Mouse (Mus musculus) neural tube, embryonic 12.5 days (tissue): ENCODE results near the gene Arhgap29. TPM values are rescaled to one million over a fixed set of nuclear protein-coding genes. Genes with fewer than 3 reads are reported as not detected.
A peak's percentile ranks its signal among the peaks of the same experiment; 100 is the strongest.

ENCODE experiments used
- ATAC-seq: fragments of 200-750 bp; cut with Nextera tagmentation; 2 replicates; pipeline ENCODE4 v1.8.0; 2017; ENCODE audit warnings: low read depth, mild to moderate bottlenecking, moderate TSS enrichment, moderate library complexity; ENCODE audit not compliant: low FRiP score
- H3K27ac ChIP-seq: fragments of 300-500 bp; sonication (generic); 2 replicates; pipeline ENCODE4 v1.5.1; 2016
- H3K27me3 ChIP-seq: fragments of 300-500 bp; sonication (generic); replicated peaks from 2 replicates; pipeline ENCODE4 v1.6.1; 2016; ENCODE audit warnings: mild to moderate bottlenecking
- H3K36me3 ChIP-seq: fragments of 300-500 bp; sonication (generic); 2 replicates; pipeline ENCODE4 v1.6.1; 2016; ENCODE audit warnings: mild to moderate bottlenecking
- H3K4me1 ChIP-seq: fragments of 300-500 bp; sonication (generic); 2 replicates; pipeline ENCODE4 v1.6.1; 2016
- H3K4me2 ChIP-seq: fragments of 300-500 bp; sonication (generic); replicated peaks from 2 replicates; pipeline ENCODE4 v1.6.1; 2016; ENCODE audit warnings: mild to moderate bottlenecking
- H3K4me3 ChIP-seq: fragments of 300-500 bp; sonication (generic); 2 replicates; pipeline ENCODE4 v1.5.1; 2016
- H3K9ac ChIP-seq: fragments of 300-500 bp; sonication (generic); 2 replicates; pipeline ENCODE4 v1.6.1; 2016; ENCODE audit warnings: mild to moderate bottlenecking
- H3K9me3 ChIP-seq: fragments of 300-500 bp; sonication (generic); 2 replicates; pipeline ENCODE4 v1.6.1; 2016; ENCODE audit warnings: mild to moderate bottlenecking
- WGBS: fragments of 180-500 bp; shearing (Covaris S2); methylation state at CpG from one replicate; pipeline ENCODE4 v1.1.7; 2016; 5-methylcytosine and 5-hydroxymethylcytosine counted together
- polyA plus RNA-seq: library from polyadenylated mRNA; unstranded; fragments of >200 nt; fragmentation: Nextera tagmentation; extraction: Ambion mirVana; gene quantifications from 2 replicates; pipeline ENCODE4 v1.2.1, GENCODE M21; 2016

Gene Arhgap29
- polyA plus RNA-seq, 1 experiment from 2014 or later, result 40.5 TPM

GRCm38 (mm10) chr3:121950139-121950538, 2.2 kb upstream of the Arhgap29 start:
- Histone ChIP-seq H3K36me3 (no peaks in the 10 kb centered on the region), H3K27me3 (peaks cover 18% of the 10 kb centered on the region), H3K27ac (no peak overlapping the region), H3K4me1 (peaks cover 11% of the 10 kb centered on the region; the same call in 1 of the 2 replicates), H3K9me3 (no peaks in the 10 kb centered on the region), H3K9ac (no peak overlapping the region), H3K4me2 (no peak overlapping the region), H3K4me3 (no peak overlapping the region)
- ATAC-seq, result no peak
- WGBS, result 63% methylated on average over 6 of the region's 6 CpGs

DNA sequence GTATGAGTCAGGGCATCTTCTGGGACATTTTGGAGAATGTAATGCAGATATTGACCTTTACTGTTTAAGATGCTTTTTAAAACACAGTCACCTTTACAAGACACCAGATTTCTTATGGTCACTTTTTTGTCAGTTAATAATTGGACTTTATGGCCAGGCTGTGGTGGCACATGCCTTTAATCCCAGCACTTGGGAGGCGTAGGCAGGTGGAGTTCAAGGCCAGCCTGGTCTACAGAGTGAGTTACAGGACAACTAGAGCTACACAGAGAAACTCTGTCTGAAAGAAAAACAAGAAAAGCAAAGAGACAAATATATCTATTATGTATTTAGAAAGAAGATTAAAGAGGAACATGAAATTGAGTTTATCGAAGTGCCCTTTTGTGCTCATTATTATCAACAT, 1.2 kb upstream of the Arhgap29 start:
- no peak overlapping the region for H3K27ac ChIP-seq
- WGBS, result 84% methylated on average over 2 of the region's 2 CpGs
- H3K4me2 ChIP-seq, result no peak overlapping the region
- ATAC-seq, result no peak
- no peak overlapping the region for H3K4me3 ChIP-seq
- no peaks in the 10 kb centered on the region for H3K36me3 ChIP-seq
- peaks cover 11% of the 10 kb centered on the region; the same call in 1 of the 2 replicates for H3K4me1 ChIP-seq
- H3K9ac ChIP-seq, result no peak overlapping the region
- peaks cover 22% of the 10 kb centered on the region for H3K27me3 ChIP-seq
- no peaks in the 10 kb centered on the region for H3K9me3 ChIP-seq

- Histone ChIP-seq H3K9ac (peak overlapping the region; percentile 61), H3K4me2 (peak overlapping the region; percentile 88), H3K9me3 (no peaks in the 10 kb centered on the region), H3K36me3 (no peaks in the 10 kb centered on the region), H3K27me3 (peaks cover 22% of the 10 kb centered on the region), H3K27ac (no peak overlapping the region), H3K4me1 (peaks cover 11% of the 10 kb centered on the region; the same call in 1 of the 2 replicates), H3K4me3 (peak overlapping the region; percentile 63)
- ATAC-seq, result peak; percentile 96
- under 1% methylated on average over 44 of the region's 44 CpGs for WGBS
Observed at GRCm38 (mm10) chr3:121953049-121953432, 700 bp downstream of the Arhgap29 start.

GRCm38 (mm10) chr3:121953433-121954161, 1.3 kb downstream of the Arhgap29 start:
- H3K27me3 ChIP-seq, result peaks cover 22% of the 10 kb centered on the region
- no peaks in the 10 kb centered on the region for H3K36me3 ChIP-seq
- H3K4me2 ChIP-seq, result peak overlapping the region; percentile 88
- H3K9me3 ChIP-seq, result no peaks in the 10 kb centered on the region
- ATAC-seq, result peak; percentile 74
- peak overlapping the region; percentile 63 for H3K4me3 ChIP-seq
- H3K27ac ChIP-seq, result no peak overlapping the region
- WGBS, result under 1% methylated on average over 53 of the region's 53 CpGs
- peaks cover 11% of the 10 kb centered on the region; the same call in 1 of the 2 replicates for H3K4me1 ChIP-seq
- H3K9ac ChIP-seq, result peak overlapping the region; percentile 61

DNA sequence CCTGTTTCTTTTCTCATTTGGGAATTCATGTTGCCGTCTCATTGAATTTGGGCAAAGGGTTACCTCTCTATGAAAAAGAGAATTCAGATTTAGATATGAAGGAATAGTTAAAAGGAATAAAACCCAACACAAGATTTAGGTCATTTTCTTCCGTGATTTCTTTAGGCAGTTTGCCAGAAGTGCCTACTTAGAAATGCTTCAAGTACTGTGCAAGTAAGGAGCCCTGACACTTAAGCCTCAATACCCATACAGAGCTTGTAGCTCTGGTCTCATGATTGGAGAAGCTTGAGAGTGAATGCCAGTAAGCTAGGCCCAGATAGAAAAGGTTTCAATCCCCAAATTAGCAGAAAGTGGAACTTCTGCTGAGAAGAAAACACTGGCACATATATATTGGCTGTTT, 2.1 kb downstream of the Arhgap29 start:
- Histone ChIP-seq H3K36me3 (no peaks in the 10 kb centered on the region), H3K9me3 (no peaks in the 10 kb centered on the region), H3K9ac (no peak overlapping the region), H3K4me1 (peaks cover 11% of the 10 kb centered on the region; the same call in 1 of the 2 replicates), H3K4me2 (no peak overlapping the region), H3K27me3 (peaks cover 22% of the 10 kb centered on the region), H3K27ac (no peak overlapping the region), H3K4me3 (no peak overlapping the region)
- ATAC-seq, result no peak
- 55% methylated on average over 2 of the region's 2 CpGs for WGBS

- Histone ChIP-seq H3K4me1 (peaks cover 11% of the 10 kb centered on the region; the same call in 1 of the 2 replicates), H3K9ac (no peak overlapping the region), H3K27ac (no peak overlapping the region), H3K4me2 (no peak overlapping the region), H3K27me3 (peaks cover 22% of the 10 kb centered on the region), H3K4me3 (no peak overlapping the region), H3K9me3 (no peaks in the 10 kb centered on the region), H3K36me3 (no peaks in the 10 kb centered on the region)
- 98% methylated on average over 4 of the region's 4 CpGs for WGBS
- ATAC-seq, result no peak
Observed at GRCm38 (mm10) chr3:121955527-121955926, 3.2 kb downstream of the Arhgap29 start.

DNA sequence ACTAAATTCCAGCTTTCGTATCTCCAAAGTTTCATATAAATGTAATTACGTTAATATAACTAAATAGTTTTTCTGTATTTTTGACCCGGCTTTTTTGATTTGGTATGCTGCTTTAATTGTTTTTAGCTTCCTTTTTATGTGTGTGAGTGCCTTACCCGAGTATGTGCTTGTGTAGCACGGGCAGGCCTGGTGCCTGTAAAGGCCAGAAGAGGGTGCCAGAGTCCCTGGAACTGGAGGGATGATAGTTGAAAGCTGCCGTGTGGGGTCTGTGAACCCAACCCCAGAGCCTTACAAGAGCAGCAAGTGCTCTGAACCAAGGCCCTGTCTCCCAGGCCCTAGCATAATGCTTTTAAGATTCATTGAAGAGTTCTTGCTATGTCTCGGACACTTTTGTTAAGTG, 4.4 kb downstream of the Arhgap29 start:
- Histone ChIP-seq H3K27ac (no peak overlapping the region), H3K4me2 (no peak overlapping the region), H3K27me3 (peaks cover 22% of the 10 kb centered on the region), H3K9ac (no peak overlapping the region), H3K4me1 (peaks cover 11% of the 10 kb centered on the region; the same call in 1 of the 2 replicates), H3K36me3 (no peaks in the 10 kb centered on the region), H3K9me3 (no peaks in the 10 kb centered on the region), H3K4me3 (no peak overlapping the region)
- ATAC-seq, result no peak
- 86% methylated on average over 7 of the region's 7 CpGs for WGBS

GRCm38 (mm10) chr3:121957606-121958344, 5.4 kb downstream of the Arhgap29 start:
- WGBS, result 94% methylated on average over 2 of the region's 2 CpGs
- H3K27me3 ChIP-seq, result peaks cover 22% of the 10 kb centered on the region
- H3K4me1 ChIP-seq, result peaks cover 11% of the 10 kb centered on the region; the same call in 1 of the 2 replicates
- no peak overlapping the region for H3K4me2 ChIP-seq
- no peaks in the 10 kb centered on the region for H3K9me3 ChIP-seq
- no peak overlapping the region for H3K4me3 ChIP-seq
- H3K9ac ChIP-seq, result no peak overlapping the region
- no peak for ATAC-seq
- H3K36me3 ChIP-seq, result no peaks in the 10 kb centered on the region
- H3K27ac ChIP-seq, result no peak overlapping the region

GRCm38 (mm10) chr3:121964173-121964572, 11.8 kb downstream of the Arhgap29 start:
- Histone ChIP-seq H3K9me3 (no peaks in the 10 kb centered on the region), H3K9ac (no peak overlapping the region), H3K4me1 (peaks cover 3% of the 10 kb centered on the region; the same call in 1 of the 2 replicates), H3K27me3 (no peaks in the 10 kb centered on the region), H3K36me3 (no peaks in the 10 kb centered on the region), H3K27ac (no peak overlapping the region), H3K4me3 (no peak overlapping the region), H3K4me2 (no peak overlapping the region)
- no peak for ATAC-seq

GRCm38 (mm10) chr3:121967681-121968476, 15.5 kb downstream of the Arhgap29 start:
- peak overlapping the region; percentile 36 for H3K4me3 ChIP-seq
- H3K27ac ChIP-seq, result no peak overlapping the region

GRCm38 (mm10) chr3:121968621-121969020, 16.3 kb downstream of the Arhgap29 start:
- Histone ChIP-seq H3K9ac (no peak overlapping the region), H3K27ac (no peak overlapping the region), H3K27me3 (no peaks in the 10 kb centered on the region), H3K4me1 (peaks cover 3% of the 10 kb centered on the region; the same call in 1 of the 2 replicates), H3K4me2 (peak overlapping the region; percentile 75), H3K36me3 (no peaks in the 10 kb centered on the region), H3K9me3 (no peaks in the 10 kb centered on the region), H3K4me3 (no peak overlapping the region; the same call in 1 of the 2 replicates)
- ATAC-seq, result no peak
- 3% methylated on average over 8 of the region's 8 CpGs for WGBS

More at GRCm38 (mm10) chr3:121967681-121968476, 15.5 kb downstream of the Arhgap29 start:
- peak overlapping the region; percentile 33; the same call in 1 of the 2 replicates for H3K9ac ChIP-seq
- H3K4me1 ChIP-seq, result peaks cover 3% of the 10 kb centered on the region; the same call in 1 of the 2 replicates
- ATAC-seq, result peak; percentile 99
- H3K27me3 ChIP-seq, result no peaks in the 10 kb centered on the region
- peak overlapping the region; percentile 75 for H3K4me2 ChIP-seq
- H3K36me3 ChIP-seq, result no peaks in the 10 kb centered on the region
- no peaks in the 10 kb centered on the region for H3K9me3 ChIP-seq
- 1% methylated on average over 33 of the region's 33 CpGs for WGBS
